Mouse (Mus musculus): Measurements from ENCODE around the gene Il4i1. TPM values are rescaled to one million over a fixed set of nuclear protein-coding genes. Genes with fewer than 3 reads are reported as not detected.
A peak's percentile ranks its signal among the peaks of the same experiment; 100 is the strongest.

Gene Il4i1
- total RNA-seq, 2 experiments from 2014 or later, result 1.9 to 2.4 TPM

DNA sequence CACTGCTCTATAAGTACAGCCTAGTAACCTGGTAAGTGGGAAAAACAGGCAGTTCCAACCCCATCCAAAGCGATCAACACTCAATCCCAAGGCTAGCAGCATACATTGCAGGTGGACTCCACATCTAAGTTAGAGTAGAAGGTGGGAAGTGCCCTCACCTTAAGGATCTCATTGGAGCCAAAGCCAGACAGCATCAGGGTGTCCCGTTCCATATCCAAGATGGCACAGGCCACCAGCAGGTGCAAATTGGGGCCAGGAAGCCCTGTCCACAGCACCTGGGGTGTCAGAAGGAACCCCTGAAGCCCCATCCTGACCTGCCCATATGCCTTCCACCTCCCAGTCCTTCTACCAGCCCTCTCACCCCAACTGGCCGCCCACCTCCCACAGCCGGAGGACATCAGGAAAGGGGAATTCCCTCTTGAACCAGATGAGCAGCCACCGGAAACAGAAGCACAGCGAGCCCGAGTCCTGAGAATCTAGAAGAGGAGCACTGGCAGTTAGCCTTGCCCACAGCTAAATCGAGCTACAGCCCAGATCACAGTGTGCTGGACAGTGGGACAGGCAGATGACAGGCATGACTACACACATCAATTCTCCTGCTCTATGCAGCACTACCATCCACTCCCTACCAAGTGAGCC is 25.8 kb downstream of the Il4i1 start:
- intact Hi-C loops (cut with DNase I), result no loop called here
- DNase-seq (ENCODE audit: low spot score in 2 of 2), result no peak

- DNase-seq (ENCODE audit: low spot score in 2 of 2), result no peak
- intact Hi-C loops (cut with DNase I), result no loop called here
Measured at GRCm38 (mm10) chr7:44845006-44845405, 28.8 kb downstream of the Il4i1 start.

- intact Hi-C loops (cut with DNase I), result no loop called here
- DNase-seq (ENCODE audit: low spot score in 2 of 2), result no peak
Measured at GRCm38 (mm10) chr7:44846804-44847203, 30.6 kb downstream of the Il4i1 start.

DNA sequence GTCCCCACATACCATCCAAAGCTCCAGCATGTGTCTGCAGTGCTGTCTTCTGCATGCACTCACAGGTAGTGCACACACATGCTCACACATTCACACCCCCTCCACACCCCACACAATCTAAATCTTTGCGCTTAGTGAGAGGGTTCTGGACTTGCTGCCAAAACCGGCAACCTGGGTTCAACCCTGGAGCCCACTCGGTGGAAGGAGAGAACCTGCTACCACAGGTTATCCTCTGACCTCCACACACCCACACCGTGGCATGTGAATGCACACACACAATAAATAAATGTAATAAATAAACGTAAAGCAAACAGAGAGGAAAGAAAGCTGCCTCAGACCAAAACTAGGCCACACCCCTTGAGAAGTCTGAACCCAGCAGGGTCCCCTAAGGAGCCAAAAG is 31.6 kb downstream of the Il4i1 start:
- DNase-seq (ENCODE audit: low spot score in 2 of 2), result no peak
- intact Hi-C loops (cut with DNase I), result no loop called here

DNA sequence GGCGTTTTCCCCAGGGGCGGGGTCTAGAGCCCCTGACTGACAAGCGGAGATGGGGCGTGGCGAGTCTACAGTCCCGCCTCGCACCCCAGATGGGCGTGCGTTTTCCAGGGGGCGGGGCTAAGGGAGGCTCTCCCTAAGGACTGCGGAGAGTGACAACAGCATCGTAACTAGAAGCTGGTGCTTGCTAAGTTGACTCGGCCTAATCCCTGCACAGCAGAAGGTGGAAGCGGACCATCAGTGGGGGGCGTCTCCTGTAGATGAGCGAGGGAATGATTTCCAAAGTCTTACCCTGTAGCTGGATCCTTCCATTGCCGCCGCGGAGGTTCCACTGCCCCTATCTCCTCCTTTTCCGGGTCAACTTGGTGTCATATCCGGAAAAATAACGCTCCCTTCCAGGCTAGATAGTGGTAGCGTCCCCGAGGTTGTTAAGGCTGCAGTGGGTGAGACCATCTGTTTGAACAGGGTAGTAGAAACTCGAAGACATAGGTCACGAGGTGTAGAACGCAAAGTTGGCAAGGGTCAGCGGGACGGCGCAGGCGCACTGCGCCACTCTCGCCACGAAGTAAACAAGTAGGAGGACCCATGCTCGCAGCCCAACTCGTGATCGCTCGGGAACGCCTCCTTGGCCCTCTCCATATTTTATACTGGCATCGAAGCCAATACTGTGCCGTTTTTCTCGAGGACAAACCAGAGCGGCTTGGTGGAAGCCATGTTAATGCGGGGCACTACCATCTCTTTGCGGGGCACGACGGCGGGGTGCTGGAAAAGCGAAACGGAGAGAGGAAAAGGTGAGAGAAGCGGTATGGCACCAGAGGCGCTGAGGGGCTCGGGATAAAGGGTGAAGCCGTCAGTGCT is 32.6 kb downstream of the Il4i1 start, which contains the start of the genes Akt1s1 and Tbc1d17:
Gene Akt1s1 (plus strand): TSS at position 431 of the 855 bp plus-strand sequence.
Gene Tbc1d17 (minus strand): TSS at position 519 of the 855 bp plus-strand sequence.
- intact Hi-C loops (cut with DNase I), result loop anchor here (1.0 kb wide), 1 partner anchor 42 kb away; no protein-coding TSS in a partner anchor
- DNase-seq (ENCODE audit: low spot score in 2 of 2), result peak; percentile 99 to 100

GRCm38 (mm10) chr7:44849416-44850111 is 33.4 kb downstream of the Il4i1 start:
- DNase-seq (ENCODE audit: low spot score in 2 of 2), result peak; percentile 91 to 96
- intact Hi-C loops (cut with DNase I), result loop anchor here (1.0 kb wide), 1 partner anchor 41 kb away; no protein-coding TSS in a partner anchor

DNA sequence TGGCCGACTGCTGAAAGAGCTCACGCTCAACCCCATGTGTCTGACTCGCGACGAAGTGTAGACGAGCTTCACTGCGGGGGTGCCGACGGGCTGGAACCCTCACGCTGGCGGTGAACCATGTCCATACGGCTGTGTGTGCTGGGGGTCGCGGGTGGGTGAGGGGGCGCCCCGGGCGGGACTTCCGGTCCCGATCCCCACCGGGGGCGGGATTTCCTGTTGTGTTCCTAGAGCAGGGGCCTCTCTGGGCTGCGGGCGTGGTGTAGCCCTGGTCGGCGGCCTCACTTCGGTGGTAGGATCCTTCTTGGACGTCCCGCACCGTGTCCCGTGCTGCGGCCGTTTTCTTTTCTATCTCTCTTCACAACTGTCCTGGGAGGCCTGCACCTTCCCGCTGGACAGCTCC is 34.0 kb downstream of the Il4i1 start:
- intact Hi-C loops (cut with DNase I), result no loop called here
- peak; percentile 78 for DNase-seq (ENCODE audit: low spot score in 2 of 2)

GRCm38 (mm10) chr7:44850789-44851624 is 34.8 kb downstream of the Il4i1 start:
- no peak for DNase-seq (ENCODE audit: low spot score in 2 of 2)
- intact Hi-C loops (cut with DNase I), result no loop called here

GRCm38 (mm10) chr7:44851625-44852234 is 35.5 kb downstream of the Il4i1 start:
- DNase-seq (ENCODE audit: low spot score in 2 of 2), result no peak
- intact Hi-C loops (cut with DNase I), result no loop called here

DNA sequence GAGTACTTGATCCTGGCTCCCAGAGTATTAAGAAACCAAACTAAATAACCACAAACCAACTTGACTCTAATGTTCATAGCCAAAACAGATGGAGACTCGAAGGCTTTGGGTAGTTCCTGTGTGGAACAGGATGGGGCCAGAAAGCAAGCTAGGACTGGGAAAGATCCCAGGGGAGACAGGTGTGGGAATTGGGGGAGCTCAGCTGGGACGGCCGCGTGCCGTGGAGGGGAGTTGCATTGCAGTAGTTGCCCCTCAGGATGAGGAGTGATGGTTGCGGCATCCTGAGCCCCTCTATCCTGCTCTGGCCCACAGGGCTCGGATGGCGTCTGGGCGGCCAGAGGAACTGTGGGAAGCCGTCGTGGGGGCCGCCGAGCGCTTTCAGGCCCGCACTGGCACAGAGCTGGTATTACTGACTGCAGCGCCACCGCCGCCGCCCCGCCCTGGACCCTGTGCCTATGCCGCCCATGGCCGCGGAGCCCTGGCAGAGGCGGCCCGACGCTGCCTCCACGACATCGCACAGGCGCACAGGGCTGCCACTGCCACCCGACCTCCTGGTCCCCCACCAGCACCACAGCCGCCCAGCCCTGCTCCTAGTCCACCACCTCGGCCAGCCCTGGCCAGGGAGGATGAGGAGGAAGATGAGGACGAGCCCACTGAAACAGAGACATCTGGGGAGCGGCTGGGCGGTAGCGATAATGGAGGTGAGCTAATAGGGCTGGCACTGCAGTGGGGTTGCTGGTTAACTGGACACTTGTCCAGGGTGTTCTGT is 36.3 kb downstream of the Il4i1 start:
- DNase-seq (ENCODE audit: low spot score in 2 of 2), result no peak
- intact Hi-C loops (cut with DNase I), result no loop called here

DNA sequence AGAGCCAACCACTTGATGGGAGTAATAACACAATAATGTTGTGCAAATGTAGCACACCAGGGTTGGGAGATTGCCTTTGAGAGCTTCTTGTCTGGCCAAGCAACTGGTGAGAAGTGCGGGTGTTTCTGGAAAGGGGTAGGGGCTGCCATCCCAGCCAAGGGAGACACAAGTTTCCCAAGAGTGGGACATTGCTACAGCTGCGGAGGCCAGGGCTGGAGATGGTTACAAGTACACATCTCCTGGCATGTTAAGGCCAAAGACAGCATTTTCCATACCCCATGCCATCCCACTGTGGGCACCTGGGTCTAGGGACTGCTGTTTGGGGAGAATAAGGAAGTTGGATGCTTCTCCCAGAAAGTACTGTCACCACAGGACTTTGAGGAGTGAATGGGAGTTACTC is 36.9 kb downstream of the Il4i1 start:
- DNase-seq (ENCODE audit: low spot score in 2 of 2), result no peak
- intact Hi-C loops (cut with DNase I), result no loop called here

DNA sequence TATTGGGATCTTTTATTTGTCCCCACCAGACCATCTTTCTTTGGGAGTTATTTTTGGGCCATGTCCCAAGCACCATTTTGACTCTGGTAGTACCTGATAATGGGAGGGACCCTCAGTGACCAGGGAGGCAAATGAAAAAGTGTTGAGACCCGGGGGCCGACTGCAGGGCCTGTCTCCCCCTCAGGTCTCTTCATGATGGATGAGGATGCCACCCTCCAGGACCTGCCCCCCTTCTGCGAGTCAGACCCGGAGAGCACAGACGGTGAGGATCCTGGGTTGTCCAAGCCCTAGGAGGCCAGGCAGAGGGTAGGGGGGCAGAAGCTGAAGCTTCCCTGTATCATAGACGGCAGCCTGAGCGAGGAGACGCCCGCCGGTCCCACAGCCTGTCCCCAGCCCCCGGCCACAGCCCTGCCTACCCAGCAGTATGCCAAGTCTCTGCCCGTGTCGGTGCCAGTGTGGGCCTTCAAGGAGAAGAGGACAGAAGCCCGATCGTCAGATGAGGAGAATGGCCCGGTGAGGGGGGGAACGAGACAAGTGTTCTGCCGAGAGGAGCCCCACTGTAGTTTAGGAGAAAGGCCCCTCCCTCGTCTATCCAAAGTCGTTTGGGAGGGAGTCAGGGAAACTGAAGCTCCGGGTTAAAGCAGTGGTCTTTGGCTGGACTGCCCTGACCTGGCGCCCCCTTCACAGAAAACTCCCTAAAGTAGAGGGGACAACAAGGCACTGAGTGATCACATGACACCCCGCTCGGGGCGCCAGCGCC is 37.6 kb downstream of the Il4i1 start:
- intact Hi-C loops (cut with DNase I), result no loop called here
- no peak for DNase-seq (ENCODE audit: low spot score in 2 of 2)

- DNase-seq (ENCODE audit: low spot score in 2 of 2), result peak; percentile 70 to 75
- intact Hi-C loops (cut with DNase I), result no loop called here
Measured at GRCm38 (mm10) chr7:44854356-44855031, 38.3 kb downstream of the Il4i1 start.

DNA sequence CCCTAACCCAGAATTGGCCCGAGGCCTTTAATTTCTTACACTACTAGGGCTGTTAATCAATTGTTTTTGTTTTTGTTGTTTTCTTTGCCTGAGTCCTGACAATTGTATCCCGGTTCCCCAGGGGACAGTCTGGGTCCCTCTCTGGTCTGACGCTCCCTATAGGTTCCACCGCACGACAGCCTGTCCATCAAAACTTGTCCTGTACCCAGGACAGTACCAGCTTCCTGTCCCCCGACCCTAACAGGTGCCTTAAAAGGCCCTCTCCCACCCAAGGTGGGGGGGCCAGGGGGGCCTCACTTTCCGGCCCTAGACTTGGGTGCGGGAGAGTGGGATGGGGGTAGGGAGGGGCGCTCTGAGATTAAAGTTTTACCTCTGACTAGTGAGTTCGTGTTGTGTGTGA is 38.8 kb downstream of the Il4i1 start:
- intact Hi-C loops (cut with DNase I), result no loop called here
- DNase-seq (ENCODE audit: low spot score in 2 of 2), result no peak

DNA sequence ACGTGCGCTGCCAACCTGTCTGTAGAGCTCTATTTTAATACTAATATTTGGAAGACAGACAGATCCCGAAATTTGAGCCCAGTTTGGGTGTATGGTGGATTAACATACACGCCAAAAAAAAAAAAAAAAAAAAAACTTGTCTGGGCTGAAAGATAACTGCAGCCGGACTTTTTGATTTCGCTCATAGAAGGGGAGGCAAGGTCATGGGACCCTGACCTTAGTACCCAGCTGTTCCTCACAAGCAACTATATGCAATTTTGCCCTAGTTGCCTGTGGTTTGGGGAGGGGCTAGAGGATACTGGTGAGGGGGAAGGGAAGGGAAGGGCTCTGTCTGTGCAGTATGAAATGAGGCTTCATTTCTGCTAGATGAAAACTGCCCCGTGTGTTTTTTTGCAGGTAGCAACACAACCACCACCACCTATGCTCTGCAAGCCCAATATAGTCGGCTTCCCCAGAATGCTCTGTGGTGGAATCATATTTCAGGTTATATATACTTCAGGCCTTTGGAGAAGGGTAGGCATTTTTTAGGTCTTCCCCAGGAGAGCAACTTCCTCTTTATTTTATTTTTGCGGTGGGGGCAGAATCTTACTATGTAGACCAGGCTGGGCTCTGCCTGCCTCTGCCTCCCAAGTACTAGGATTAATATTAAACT is 40.2 kb downstream of the Il4i1 start:
- intact Hi-C loops (cut with DNase I), result no loop called here
- no peak for DNase-seq (ENCODE audit: low spot score in 2 of 2)

GRCm38 (mm10) chr7:44857042-44857552 is 40.9 kb downstream of the Il4i1 start, which contains the start of gene Pnkp:
TSS of gene Pnkp (plus strand) at chr7:44857139.
- peak; percentile 92 to 97 for DNase-seq (ENCODE audit: low spot score in 2 of 2)

More at GRCm38 (mm10) chr7:44857042-44857552, 40.9 kb downstream of the Il4i1 start, which contains the start of gene Pnkp:
- intact Hi-C loops (cut with DNase I), result loop anchor here (1.0 kb wide), 1 partner anchor 12 kb away; the partner anchor contains the start of gene Ptov1
